10 mouse cellular contexts compared by ENCODE assay signal in genomic region chr17:28515431-28516341, GRCm38 (mm10). TPM values are rescaled to one million over a fixed set of nuclear protein-coding genes. Genes with fewer than 3 reads are reported as not detected.
DNase-seq lines count a peak whose midpoint lies in the region; ATAC-seq and TF ChIP-seq lines count a peak whose summit lies in the region.
"Had no signal": no experiment of that assay in that cellular context is flagged by ENCODE, and none has a peak within 500 bp of the region (broad histone marks: within the 10 kb centered on the region; RNA-seq: fewer than 3 reads in every experiment).

No protein-coding gene starts in this region.

- H3K4me1 ChIP-seq in kidney, embryonic 16.5 days (ENCODE audit: insufficient read depth, low read length) = peaks cover 51% of the 10 kb centered on the region
- peaks cover 24% of the 10 kb centered on the region for H3K4me1 ChIP-seq in testis, adult 2 months (ENCODE audit: control insufficient read depth, insufficient read depth, low read length)

- no peak for TF ChIP-seq CTCF in testis, adult 2 months (IDR thresholded peaks at IDR 0.05; ENCODE audit: control insufficient read depth, insufficient read depth, insufficient replicate concordance, low read depth, low read length)

- peak; percentile 66 for DNase-seq in kidney, adult 18-20 months
- DNase-seq in adrenal gland, postnatal 10 days = peak; percentile 63
- DNase-seq in kidney, postnatal 25 days = peak; percentile 52 to 93
- DNase-seq in cerebellum, postnatal 14 days = no peak
- DNase-seq in left cerebral cortex, adult 8-10 months (ENCODE audit: low spot score in 2 of 2) = no peak
- DNase-seq in MN1 (ENCODE audit: low spot score) = no peak

- WGBS in kidney, embryonic 16.5 days = 57% methylated on average over 10 of the region's 10 CpGs

- H3K9ac ChIP-seq in kidney, embryonic 16.5 days (replicated peaks; ENCODE audit: low read length) = no peak overlapping the region
- H3K9ac ChIP-seq: neural tube, embryonic 12.5 days had no signal

- TF ChIP-seq POLR2A in testis, adult 2 months (IDR thresholded peaks at IDR 0.05; ENCODE audit: control insufficient read depth, low read depth, low read length) = peak; percentile 11; the same call in 1 of the 2 replicates

- no peak overlapping the region for H3K27ac ChIP-seq in kidney, embryonic 16.5 days (ENCODE audit: low read length)
- H3K27ac ChIP-seq in testis, adult 2 months (ENCODE audit: control insufficient read depth, insufficient read depth, low read depth, low read length) = peak overlapping the region; percentile 91
- H3K27ac ChIP-seq: neural tube, embryonic 12.5 days had no signal

- no peaks in the 10 kb centered on the region; the same call in 1 of the 2 replicates for H3K27me3 ChIP-seq in kidney, embryonic 16.5 days (ENCODE audit: insufficient read depth, low read length)
- H3K27me3 ChIP-seq in testis, adult 2 months (ENCODE audit: control insufficient read depth, insufficient read depth, low read length) = no peaks in the 10 kb centered on the region

- no peak overlapping the region for H3K4me3 ChIP-seq in kidney, embryonic 16.5 days (ENCODE audit: low read length)
- peak overlapping the region; percentile 25 for H3K4me3 ChIP-seq in testis, adult 2 months (ENCODE audit: control insufficient read depth, low read depth, low read length)
- H3K4me3 ChIP-seq: neural tube, embryonic 12.5 days had no signal

- no peak for ATAC-seq in kidney, embryonic 16.5 days (ENCODE audit: low FRiP score, low TSS enrichment)

- no peaks in the 10 kb centered on the region for H3K36me3 ChIP-seq in kidney, embryonic 16.5 days (ENCODE audit: insufficient read depth, low read length)
- no peaks in the 10 kb centered on the region for H3K36me3 ChIP-seq in testis, adult 2 months (ENCODE audit: control insufficient read depth, insufficient read depth, low read length)
- H3K36me3 ChIP-seq: neural tube, embryonic 12.5 days had no signal

- no peak overlapping the region for H3K4me2 ChIP-seq in kidney, embryonic 16.5 days (replicated peaks; ENCODE audit: low read depth, low read length)
- H3K4me2 ChIP-seq: neural tube, embryonic 12.5 days had no signal

- no peaks in the 10 kb centered on the region for H3K9me3 ChIP-seq in kidney, embryonic 16.5 days (ENCODE audit: low read length)
- H3K9me3 ChIP-seq: neural tube, embryonic 12.5 days had no signal

RNA-seq across cellular contexts. Expression of gene Fkbp5, which starts 1.6 kb away (rescaled TPM):
- polyA plus RNA-seq in kidney, embryonic 16.5 days (2015; fragmentation: Nextera tagmentation; extraction: Ambion mirVana) = 35.5 and 36.0 TPM in 2 replicates
- total RNA-seq in adrenal gland, postnatal 10 days (2021) = 10 to 100 TPM; 55.4 to 95.1 TPM
- polyA plus RNA-seq in testis, adult 2 months (2012; rRNA removed) = 19.8 and 22.7 TPM in 2 replicates
- 10 to 100 TPM; 34.6 to 56.0 (median 46.5) TPM for total RNA-seq in left cerebral cortex, adult 8-10 months (2022)

RNA-seq across cellular contexts. Expression of gene Armc12, which starts 14.9 kb away (rescaled TPM):
- polyA plus RNA-seq in kidney, embryonic 16.5 days (2015; fragmentation: Nextera tagmentation; extraction: Ambion mirVana) = not detected in 2 replicates
- not detected for total RNA-seq in adrenal gland, postnatal 10 days (2021)
- polyA plus RNA-seq in testis, adult 2 months (2012; rRNA removed) = 513 and 515 TPM in 2 replicates
- not detected for total RNA-seq in left cerebral cortex, adult 8-10 months (2022)
- total RNA-seq: hematopoietic stem cell, adult 5-6 weeks had no signal
- polyA plus RNA-seq: neural tube, embryonic 12.5 days had no signal

RNA-seq across cellular contexts. Expression of gene Clpsl2, which starts 33.5 kb away (rescaled TPM):
- not detected in 2 replicates for polyA plus RNA-seq in kidney, embryonic 16.5 days (2015; fragmentation: Nextera tagmentation; extraction: Ambion mirVana)
- not detected for total RNA-seq in adrenal gland, postnatal 10 days (2021)
- not detected in 2 replicates for polyA plus RNA-seq in testis, adult 2 months (2012; rRNA removed)
- total RNA-seq in left cerebral cortex, adult 8-10 months (2022) = not detected
- total RNA-seq: hematopoietic stem cell, adult 5-6 weeks had no signal
- polyA plus RNA-seq: neural tube, embryonic 12.5 days had no signal

RNA-seq across cellular contexts. Expression of gene Clps, which starts 44.9 kb away (rescaled TPM):
- polyA plus RNA-seq in kidney, embryonic 16.5 days (2015; fragmentation: Nextera tagmentation; extraction: Ambion mirVana) = not detected in 2 replicates
- not detected for total RNA-seq in adrenal gland, postnatal 10 days (2021)
- polyA plus RNA-seq in testis, adult 2 months (2012; rRNA removed) = 2.5 and 4.1 TPM in 2 replicates
- not detected for total RNA-seq in left cerebral cortex, adult 8-10 months (2022)
- total RNA-seq: hematopoietic stem cell, adult 5-6 weeks had no signal
- polyA plus RNA-seq: neural tube, embryonic 12.5 days had no signal

RNA-seq across cellular contexts. Expression of gene Lhfpl5, which starts 59.8 kb away (rescaled TPM):
- 0.61 and 0.89 TPM in 2 replicates for polyA plus RNA-seq in kidney, embryonic 16.5 days (2015; fragmentation: Nextera tagmentation; extraction: Ambion mirVana)
- 1 to 10 TPM; 1.5 to 1.7 TPM for total RNA-seq in adrenal gland, postnatal 10 days (2021)
- polyA plus RNA-seq in testis, adult 2 months (2012; rRNA removed) = 0.10 TPM in 1 of 2 replicates, not detected in the other
- 1 to 10 TPM; 4.0 to 6.1 (median 5.3) TPM for total RNA-seq in left cerebral cortex, adult 8-10 months (2022)
- total RNA-seq: hematopoietic stem cell, adult 5-6 weeks had no signal

Comparison
In these comparisons a context has a peak if more than half of its experiments do, and no peak if none do; other contexts are left out.
1. DNase-seq: peak in kidney, adult 18-20 months (single experiment), adrenal gland, postnatal 10 days (single experiment) and kidney, postnatal 25 days (2 of 2); none in cerebellum, postnatal 14 days (0 of 2), left cerebral cortex, adult 8-10 months (0 of 2) and MN1 (single experiment).